Mouse (Mus musculus): ENCODE results near the gene Nlrc5. TPM values are rescaled to one million over a fixed set of nuclear protein-coding genes. Genes with fewer than 3 reads are reported as not detected.

Nlrc5 gene
- polyA plus RNA-seq, 1 experiment from 2014 or later, result 0.12 TPM

DNA sequence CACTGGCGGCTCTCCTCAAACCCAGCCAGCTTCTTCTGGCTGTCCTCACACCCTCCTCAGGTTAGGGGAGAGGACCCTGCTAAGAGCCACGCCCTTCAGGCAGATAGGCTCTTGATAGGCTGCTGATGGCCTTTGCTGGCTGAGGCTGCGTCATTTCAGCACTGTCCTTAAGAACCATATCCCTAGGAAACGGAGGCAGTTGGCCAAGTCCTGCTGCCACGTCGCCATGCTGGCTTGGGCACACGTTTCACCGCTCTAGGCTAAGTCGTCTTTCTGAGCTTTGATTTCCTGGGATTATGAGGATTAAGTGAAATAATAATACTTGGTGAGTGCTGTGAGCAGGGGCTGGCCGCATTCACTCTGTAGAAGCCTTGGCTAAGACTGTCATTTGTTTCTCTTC lies 84.2 kb downstream of the Nlrc5 start:
- WGBS (ENCODE audit: insufficient replicate concordance), result 56% methylated on average over 10 of the region's 10 CpGs
- peaks cover 50% of the 10 kb centered on the region for H3K27me3 ChIP-seq (replicated peaks)
- H3K4me1 ChIP-seq, result peaks cover 10% of the 10 kb centered on the region
- H3K36me3 ChIP-seq, result no peaks in the 10 kb centered on the region
- H3K27ac ChIP-seq, result no peak overlapping the region
- no peaks in the 10 kb centered on the region for H3K9me3 ChIP-seq (replicated peaks)
- H3K4me2 ChIP-seq, result no peak overlapping the region
- ATAC-seq, result no peak
- no peak overlapping the region for H3K4me3 ChIP-seq
- no peak overlapping the region for H3K9ac ChIP-seq

DNA sequence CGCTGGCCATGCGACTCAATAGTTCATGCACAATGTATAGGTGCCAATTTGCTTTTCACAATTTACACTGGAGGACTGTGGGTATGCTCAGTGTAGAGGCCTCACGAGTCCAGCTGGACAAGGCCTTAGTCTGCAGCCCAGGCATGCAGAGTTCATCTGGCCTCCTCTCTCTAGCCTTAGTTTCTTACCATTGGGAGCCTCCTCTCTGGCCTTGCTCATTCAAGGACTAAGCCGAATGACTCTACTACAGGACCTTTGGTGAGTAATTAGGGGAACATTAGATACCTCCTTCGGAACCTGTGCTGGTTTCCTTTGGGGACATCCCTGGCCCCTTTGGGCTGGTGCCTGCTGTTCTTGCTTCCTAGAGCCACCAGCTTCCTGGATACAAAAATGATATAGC lies 84.9 kb downstream of the Nlrc5 start:
- Histone ChIP-seq H3K9ac (no peak overlapping the region), H3K4me1 (peaks cover 10% of the 10 kb centered on the region), H3K27ac (no peak overlapping the region), H3K4me3 (no peak overlapping the region), H3K36me3 (no peaks in the 10 kb centered on the region), H3K4me2 (no peak overlapping the region), H3K9me3 (replicated peaks) (no peaks in the 10 kb centered on the region), H3K27me3 (replicated peaks) (peaks cover 50% of the 10 kb centered on the region)
- WGBS (ENCODE audit: insufficient replicate concordance), result 72% methylated on average over 5 of the region's 5 CpGs
- no peak for ATAC-seq

DNA sequence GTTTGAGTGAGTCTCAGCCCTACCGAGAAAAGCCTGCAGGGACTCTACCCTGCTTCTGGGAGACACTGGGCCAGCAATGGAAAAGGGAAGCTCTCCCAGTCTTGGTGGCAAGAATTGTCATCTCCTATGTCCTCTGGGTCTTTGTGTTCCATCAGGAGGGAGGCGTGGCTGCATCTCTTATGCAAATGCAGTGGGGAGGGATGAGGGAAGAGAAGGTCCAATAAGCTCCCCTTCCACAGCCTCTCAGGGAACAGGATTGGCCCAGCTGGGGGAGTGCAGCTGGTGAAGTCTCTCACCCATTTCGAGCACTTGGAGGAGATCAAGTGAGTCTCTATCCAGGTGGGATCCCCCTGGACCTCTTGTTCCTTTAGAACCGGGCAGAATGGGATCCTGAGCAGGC lies 87.3 kb downstream of the Nlrc5 start:
- WGBS (ENCODE audit: insufficient replicate concordance), result 32% methylated on average over 4 of the region's 4 CpGs
- H3K4me1 ChIP-seq, result no peaks in the 10 kb centered on the region

DNA sequence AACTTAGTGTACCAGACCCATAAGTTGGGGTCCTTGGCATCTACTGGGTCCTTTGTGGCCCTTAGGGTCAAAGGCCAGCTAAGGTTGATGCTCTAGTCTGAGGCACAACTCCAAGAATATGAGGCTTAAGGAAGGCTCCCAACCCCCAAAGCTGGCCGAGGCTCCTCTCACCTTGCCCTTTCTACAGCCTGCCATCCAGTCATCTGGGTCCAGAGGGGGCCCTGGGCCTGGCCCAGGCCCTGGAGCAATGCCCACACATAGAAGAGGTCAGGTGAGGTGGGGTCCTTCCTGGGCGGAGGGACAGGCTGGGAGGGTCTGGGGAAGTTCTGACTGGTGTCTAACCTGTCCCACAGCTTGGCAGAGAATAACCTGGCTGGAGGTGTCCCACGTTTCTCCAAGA lies 88.3 kb downstream of the Nlrc5 start:
- WGBS (ENCODE audit: insufficient replicate concordance), result 44% methylated on average over 3 of the region's 3 CpGs

More for the DNA sequence above, 87.3 kb downstream of the Nlrc5 start:
- Histone ChIP-seq H3K27ac (no peak overlapping the region), H3K9me3 (replicated peaks) (no peaks in the 10 kb centered on the region), H3K4me2 (no peak overlapping the region), H3K4me3 (no peak overlapping the region), H3K27me3 (replicated peaks) (peaks cover 51% of the 10 kb centered on the region), H3K36me3 (no peaks in the 10 kb centered on the region), H3K9ac (no peak overlapping the region)
- ATAC-seq, result no peak

DNA sequence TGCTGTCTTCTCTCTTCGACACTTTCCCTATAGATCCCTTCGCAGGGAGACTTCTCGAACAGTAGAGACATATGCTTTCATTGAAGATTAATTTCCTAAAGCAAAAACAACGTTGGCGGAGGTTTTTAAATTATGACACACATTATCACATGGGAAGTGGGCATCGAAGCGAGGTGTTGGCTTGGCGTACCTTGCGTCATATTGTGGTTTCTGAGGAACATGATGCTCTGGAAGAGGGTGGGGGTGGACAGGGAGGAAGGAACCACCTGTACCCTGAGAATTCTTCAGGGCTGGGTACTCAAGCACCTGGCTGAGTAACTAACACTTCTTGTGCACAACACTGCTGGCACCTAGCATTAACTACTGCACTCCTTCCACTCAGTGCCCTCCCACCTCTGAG lies 90.4 kb downstream of the Nlrc5 start:
- ATAC-seq, result no peak
- no peaks in the 10 kb centered on the region for H3K4me1 ChIP-seq
- H3K9ac ChIP-seq, result no peak overlapping the region
- 68% methylated on average over 9 of the region's 9 CpGs for WGBS (ENCODE audit: insufficient replicate concordance)
- no peak overlapping the region for H3K27ac ChIP-seq
- no peak overlapping the region for H3K4me3 ChIP-seq
- H3K36me3 ChIP-seq, result no peaks in the 10 kb centered on the region
- H3K4me2 ChIP-seq, result no peak overlapping the region
- no peaks in the 10 kb centered on the region for H3K9me3 ChIP-seq (replicated peaks)
- H3K27me3 ChIP-seq (replicated peaks), result peaks cover 38% of the 10 kb centered on the region

More for the DNA sequence above, 88.3 kb downstream of the Nlrc5 start:
- ATAC-seq, result no peak
- Histone ChIP-seq H3K9ac (no peak overlapping the region), H3K36me3 (no peaks in the 10 kb centered on the region), H3K4me3 (no peak overlapping the region), H3K4me1 (no peaks in the 10 kb centered on the region), H3K27ac (no peak overlapping the region), H3K4me2 (no peak overlapping the region), H3K27me3 (replicated peaks) (peaks cover 51% of the 10 kb centered on the region), H3K9me3 (replicated peaks) (no peaks in the 10 kb centered on the region)

DNA sequence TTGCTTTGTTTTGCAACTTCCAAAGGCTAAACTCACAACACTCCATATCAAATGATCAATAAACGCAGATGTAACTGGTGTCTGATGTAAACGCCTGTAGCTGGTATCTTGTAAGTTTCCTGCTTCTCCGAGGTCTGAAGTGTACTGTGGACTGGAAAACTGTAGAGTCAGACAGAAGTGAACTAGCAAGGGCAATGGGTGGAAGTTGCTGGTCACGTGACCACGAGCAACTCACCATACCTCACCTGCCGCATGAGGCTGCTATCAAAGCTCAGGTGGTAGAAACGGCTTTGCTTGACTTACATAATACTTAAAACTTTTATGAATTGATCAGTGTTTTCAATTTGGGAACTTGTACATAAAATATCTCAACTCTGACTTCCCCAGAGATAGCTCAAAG lies 93.0 kb downstream of the Nlrc5 start:
- Histone ChIP-seq H3K4me3 (no peak overlapping the region), H3K4me2 (no peak overlapping the region), H3K27ac (no peak overlapping the region), H3K9me3 (replicated peaks) (no peaks in the 10 kb centered on the region), H3K9ac (no peak overlapping the region), H3K4me1 (no peaks in the 10 kb centered on the region), H3K36me3 (no peaks in the 10 kb centered on the region), H3K27me3 (replicated peaks) (peaks cover 49% of the 10 kb centered on the region)
- 64% methylated on average over 7 of the region's 7 CpGs for WGBS (ENCODE audit: insufficient replicate concordance)
- ATAC-seq, result no peak

DNA sequence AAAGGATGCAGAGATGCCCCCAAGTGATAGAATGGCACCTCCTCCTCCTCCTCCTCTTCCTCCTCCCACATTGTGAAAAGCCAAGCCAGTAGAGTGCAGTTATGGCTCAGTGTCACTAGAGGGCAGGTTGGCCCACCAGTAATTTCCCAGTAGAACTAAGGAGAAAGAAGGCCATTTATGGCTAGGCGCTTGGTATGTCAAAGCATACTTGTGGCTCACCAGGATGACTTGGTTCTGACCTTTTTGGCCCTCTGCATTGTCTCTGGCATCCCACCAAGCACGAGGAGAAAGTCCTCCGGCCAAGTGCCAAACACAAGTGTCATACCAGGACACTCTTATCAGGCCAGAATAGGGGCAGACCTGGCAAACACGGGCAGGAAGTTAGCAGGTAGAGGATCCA lies 94.1 kb downstream of the Nlrc5 start:
- Histone ChIP-seq H3K27me3 (replicated peaks) (peaks cover 49% of the 10 kb centered on the region), H3K4me3 (no peak overlapping the region), H3K4me2 (no peak overlapping the region), H3K36me3 (no peaks in the 10 kb centered on the region), H3K9me3 (replicated peaks) (no peaks in the 10 kb centered on the region), H3K9ac (no peak overlapping the region), H3K27ac (no peak overlapping the region), H3K4me1 (peaks cover 4% of the 10 kb centered on the region; the same call in 1 of the 2 replicates)
- ATAC-seq, result no peak
- WGBS (ENCODE audit: insufficient replicate concordance), result 42% methylated on average over 4 of the region's 4 CpGs

DNA sequence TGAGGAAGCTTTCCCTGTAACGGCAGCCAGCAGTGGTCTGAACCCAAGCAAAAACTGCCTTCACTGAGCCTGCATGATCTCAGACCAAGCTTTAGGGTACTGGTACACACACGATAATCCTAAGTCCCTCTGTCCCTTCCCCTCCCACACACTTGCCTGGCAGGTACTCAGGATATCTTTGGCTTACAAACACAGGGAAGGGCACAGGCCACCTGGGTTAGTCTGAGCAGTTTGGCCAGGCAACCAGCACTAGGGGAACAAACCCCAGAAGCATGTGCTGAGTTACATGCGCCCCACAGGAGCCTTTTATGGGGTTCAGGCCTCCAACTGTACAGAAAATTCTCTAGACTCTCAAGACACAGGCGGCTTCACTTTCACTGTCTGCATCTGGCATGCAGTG lies 95.7 kb downstream of the Nlrc5 start:
- no peaks in the 10 kb centered on the region for H3K36me3 ChIP-seq
- peaks cover 10% of the 10 kb centered on the region; the same call in 1 of the 2 replicates for H3K4me1 ChIP-seq
- H3K27ac ChIP-seq, result no peak overlapping the region
- no peak overlapping the region for H3K4me2 ChIP-seq
- ATAC-seq, result no peak
- H3K4me3 ChIP-seq, result no peak overlapping the region
- peaks cover 65% of the 10 kb centered on the region for H3K27me3 ChIP-seq (replicated peaks)
- no peaks in the 10 kb centered on the region for H3K9me3 ChIP-seq (replicated peaks)
- WGBS (ENCODE audit: insufficient replicate concordance), result 53% methylated on average over 4 of the region's 4 CpGs
- H3K9ac ChIP-seq, result no peak overlapping the region

DNA sequence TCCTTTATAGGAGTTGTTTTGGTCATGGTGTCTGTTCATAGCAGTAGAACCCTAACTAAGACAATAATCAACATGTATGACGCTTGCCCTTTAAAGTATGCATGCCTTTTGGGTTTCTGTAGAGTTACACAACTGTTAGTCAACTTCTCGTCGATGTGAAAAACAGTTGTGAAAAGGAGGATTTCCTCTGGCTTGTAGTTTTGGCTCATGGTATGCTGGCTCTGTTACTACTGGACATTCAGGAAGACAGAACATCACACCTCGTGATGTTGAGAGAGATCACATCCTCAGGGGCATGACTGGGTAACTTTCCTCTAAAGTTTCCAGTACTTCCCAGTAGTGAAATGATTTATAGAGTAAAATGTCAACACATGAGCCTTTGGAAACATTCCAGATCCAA lies 96.5 kb downstream of the Nlrc5 start:
- 71% methylated on average over 4 of the region's 4 CpGs for WGBS (ENCODE audit: insufficient replicate concordance)
- Histone ChIP-seq H3K9me3 (replicated peaks) (no peaks in the 10 kb centered on the region), H3K27ac (no peak overlapping the region), H3K4me1 (peaks cover 10% of the 10 kb centered on the region; the same call in 1 of the 2 replicates), H3K27me3 (replicated peaks) (peaks cover 66% of the 10 kb centered on the region), H3K4me2 (no peak overlapping the region), H3K9ac (no peak overlapping the region), H3K36me3 (no peaks in the 10 kb centered on the region), H3K4me3 (no peak overlapping the region)
- ATAC-seq, result no peak

DNA sequence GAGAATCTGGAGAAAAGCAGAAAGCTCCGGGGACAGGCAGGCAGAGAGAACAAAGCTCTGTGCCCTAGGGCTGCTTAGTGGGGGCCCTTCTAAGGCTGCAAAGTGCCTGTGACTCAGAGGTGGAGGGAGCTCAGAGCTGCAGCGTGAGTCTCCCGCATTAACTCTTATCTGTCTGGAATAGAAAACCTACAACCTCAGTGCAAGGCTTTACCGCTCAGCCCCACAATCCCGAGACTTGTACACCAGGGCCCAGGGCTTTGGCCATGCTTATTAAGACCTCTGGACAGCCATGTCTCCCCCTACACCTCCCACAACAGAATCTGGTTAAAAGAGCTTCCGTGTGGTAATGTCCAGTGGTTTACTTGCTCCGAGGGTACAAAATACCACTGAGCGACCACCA lies 97.8 kb downstream of the Nlrc5 start:
- Histone ChIP-seq H3K4me2 (peak overlapping the region; percentile 72), H3K27me3 (replicated peaks) (peaks cover 80% of the 10 kb centered on the region), H3K27ac (no peak overlapping the region), H3K9ac (no peak overlapping the region), H3K36me3 (no peaks in the 10 kb centered on the region), H3K4me3 (peak overlapping the region; percentile 60), H3K4me1 (peaks cover 10% of the 10 kb centered on the region; the same call in 1 of the 2 replicates), H3K9me3 (replicated peaks) (no peaks in the 10 kb centered on the region)
- no peak for ATAC-seq
- WGBS (ENCODE audit: insufficient replicate concordance), result 6% methylated on average over 8 of the region's 8 CpGs

DNA sequence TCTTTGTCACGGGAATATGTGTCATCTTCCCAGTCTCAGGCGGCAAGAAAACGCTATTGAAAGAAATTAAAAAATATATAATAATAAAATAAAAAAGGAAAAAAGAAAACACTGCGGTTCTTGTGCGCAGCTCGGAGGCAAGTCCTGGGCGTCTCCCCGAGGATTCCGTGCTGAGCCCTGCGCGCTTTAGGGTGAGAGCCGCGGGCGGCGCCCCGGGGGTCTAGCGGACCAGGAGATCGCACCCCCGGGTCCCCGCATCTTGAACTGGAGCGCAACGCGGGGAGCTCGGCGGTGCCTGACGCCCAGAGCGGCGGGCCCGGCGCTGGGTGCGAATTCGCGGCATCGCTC lies 98.3 kb downstream of the Nlrc5 start:
- no peaks in the 10 kb centered on the region for H3K9me3 ChIP-seq (replicated peaks)
- peaks cover 10% of the 10 kb centered on the region; the same call in 1 of the 2 replicates for H3K4me1 ChIP-seq
- peak overlapping the region; percentile 72 for H3K4me2 ChIP-seq
- peaks cover 85% of the 10 kb centered on the region for H3K27me3 ChIP-seq (replicated peaks)
- no peak overlapping the region for H3K27ac ChIP-seq
- ATAC-seq, result peak; percentile 13; the same call in 1 of the 2 replicates
- under 1% methylated on average over 34 of the region's 34 CpGs for WGBS (ENCODE audit: insufficient replicate concordance)
- H3K4me3 ChIP-seq, result peak overlapping the region; percentile 60
- H3K9ac ChIP-seq, result peak overlapping the region; percentile 59; the same call in 1 of the 2 replicates
- H3K36me3 ChIP-seq, result no peaks in the 10 kb centered on the region

DNA sequence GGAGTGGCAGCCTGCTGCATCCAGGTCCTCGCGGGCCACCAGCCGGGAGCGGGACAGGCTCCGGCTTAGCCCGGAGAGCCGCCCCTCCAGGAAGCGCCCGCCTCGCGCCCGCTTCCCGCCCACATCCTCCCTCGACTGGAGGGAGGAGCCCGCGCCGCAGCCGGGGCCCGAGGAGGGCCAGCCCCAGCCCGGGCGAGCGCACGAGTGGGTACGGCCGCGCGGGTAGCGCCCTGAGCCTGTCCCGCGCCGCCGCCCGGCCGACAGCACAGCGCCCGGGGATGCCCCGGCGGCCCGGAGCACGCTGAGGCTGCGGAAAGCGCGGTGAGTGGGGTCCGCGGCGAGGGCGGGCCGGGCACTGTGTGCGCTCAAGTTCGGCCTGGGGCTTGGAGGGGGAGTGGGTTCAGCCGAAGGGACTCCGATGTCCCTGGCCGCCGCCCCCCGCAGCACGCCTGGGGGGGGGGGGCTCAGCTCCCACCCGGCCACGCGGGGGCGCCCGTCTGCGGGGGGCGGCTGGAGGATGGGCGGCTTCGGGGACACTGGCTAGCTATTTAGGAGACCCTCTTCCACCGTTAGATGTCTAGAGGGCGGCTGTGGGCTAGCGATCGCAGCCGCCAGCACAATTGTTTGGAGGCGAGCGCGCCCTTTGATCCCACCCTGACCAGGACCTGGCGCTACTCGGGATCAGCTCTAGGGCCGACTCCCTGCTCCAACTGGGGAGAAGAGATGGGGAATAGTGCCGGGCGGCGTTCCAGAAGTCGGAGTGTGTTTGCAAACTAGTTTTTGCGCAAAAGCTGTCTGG lies 98.9 kb downstream of the Nlrc5 start, which contains the start of gene Cpne2:
Gene Cpne2 (plus strand): TSS at position 118 of the 799 bp plus-strand sequence.
- Histone ChIP-seq H3K4me3 (peak within 1 kb of the TSS; percentile 60), H3K9me3 (replicated peaks) (no peaks in the 10 kb centered on the region), H3K4me1 (peaks cover 10% of the 10 kb centered on the region; the same call in 1 of the 2 replicates), H3K27me3 (replicated peaks) (peaks cover 87% of the 10 kb centered on the region), H3K27ac (no peak within 1 kb of the TSS), H3K36me3 (no peaks in the 10 kb centered on the region), H3K4me2 (peak within 1 kb of the TSS; percentile 72), H3K9ac (peak within 1 kb of the TSS; percentile 59)
- peak; percentile 48 for ATAC-seq
- 1% methylated on average over 67 of the region's 81 CpGs for WGBS (ENCODE audit: insufficient replicate concordance)

Measured in liver, embryonic 12.5 days (tissue).